Comparison of ENCODE assay signal across 7 mouse cellular contexts in the genomic region with DNA sequence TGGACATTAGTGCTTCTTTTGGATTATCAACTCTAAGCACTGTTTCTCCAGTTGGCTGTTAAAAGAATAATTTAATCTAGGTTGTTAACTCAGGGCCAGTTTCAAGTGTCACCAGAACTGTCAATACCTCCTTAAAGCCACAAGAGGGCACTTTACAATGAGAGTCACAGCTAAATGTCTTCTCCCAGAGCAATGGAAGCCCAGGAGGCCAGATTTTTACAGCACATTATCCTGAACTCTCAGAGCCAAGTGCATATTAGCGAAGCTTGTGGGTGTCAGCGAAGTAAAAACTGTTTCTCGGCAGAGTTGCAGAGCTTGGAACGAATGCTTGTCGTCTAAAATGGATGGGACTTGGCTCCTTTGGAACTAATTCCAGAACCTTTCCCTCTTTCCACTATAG.
A peak's percentile ranks its signal among the peaks of the same experiment; 100 is the strongest.
DNase-seq lines count a peak whose midpoint lies in the region; ATAC-seq and TF ChIP-seq lines count a peak whose summit lies in the region.

No protein-coding gene starts in this region.

- H3K36me3 ChIP-seq in liver, postnatal 0 days (replicated peaks; ENCODE audit: insufficient read depth, low read length), result no peaks in the 10 kb centered on the region
- H3K36me3 ChIP-seq in liver, embryonic 11.5 days (ENCODE audit: control insufficient read depth, insufficient read depth, low read length), result no peaks in the 10 kb centered on the region
- no peaks in the 10 kb centered on the region for H3K36me3 ChIP-seq in forebrain, embryonic 13.5 days (ENCODE audit: poor library complexity, severe bottlenecking)
- no peaks in the 10 kb centered on the region for H3K36me3 ChIP-seq in stomach, embryonic 15.5 days

- no peak for TF ChIP-seq EP300 in liver, postnatal 0 days (IDR thresholded peaks at IDR 0.05; ENCODE audit: low read depth)

- H3K4me3 ChIP-seq in liver, postnatal 0 days (ENCODE audit: low read depth, low read length), result no peak overlapping the region
- no peak overlapping the region for H3K4me3 ChIP-seq in liver, embryonic 11.5 days (ENCODE audit: low read depth, low read length)
- no peak overlapping the region for H3K4me3 ChIP-seq in forebrain, embryonic 13.5 days
- H3K4me3 ChIP-seq in stomach, embryonic 15.5 days (replicated peaks), result no peak overlapping the region

- no peak overlapping the region for H3K27ac ChIP-seq in liver, postnatal 0 days (ENCODE audit: low read depth)
- no peak overlapping the region for H3K27ac ChIP-seq in liver, embryonic 11.5 days (ENCODE audit: low read depth, low read length)
- H3K27ac ChIP-seq in forebrain, embryonic 13.5 days, result no peak overlapping the region
- peak overlapping the region; percentile 70 for H3K27ac ChIP-seq in stomach, embryonic 15.5 days

- ATAC-seq in liver, postnatal 0 days, result no peak
- ATAC-seq in liver, embryonic 11.5 days (replicated peaks; ENCODE audit: low FRiP score), result no peak; the same call in 1 of the 2 replicates
- peak; percentile 48; the same call in 1 of the 2 replicates for ATAC-seq in forebrain, embryonic 13.5 days
- no peak for ATAC-seq in stomach, embryonic 15.5 days (ENCODE audit: insufficient read depth, low FRiP score, low read depth)

- H3K27me3 ChIP-seq in liver, postnatal 0 days (ENCODE audit: insufficient read depth, low read length), result no peaks in the 10 kb centered on the region
- no peaks in the 10 kb centered on the region for H3K27me3 ChIP-seq in liver, embryonic 11.5 days (replicated peaks; ENCODE audit: control insufficient read depth, insufficient read depth, low read length)
- H3K27me3 ChIP-seq in forebrain, embryonic 13.5 days, result no peaks in the 10 kb centered on the region
- H3K27me3 ChIP-seq in stomach, embryonic 15.5 days (replicated peaks), result no peaks in the 10 kb centered on the region

- H3K9me3 ChIP-seq in liver, postnatal 0 days (ENCODE audit: low read length), result no peaks in the 10 kb centered on the region
- H3K9me3 ChIP-seq in liver, embryonic 11.5 days (ENCODE audit: control insufficient read depth, low read length), result no peaks in the 10 kb centered on the region
- H3K9me3 ChIP-seq in forebrain, embryonic 13.5 days (replicated peaks), result no peaks in the 10 kb centered on the region
- no peaks in the 10 kb centered on the region for H3K9me3 ChIP-seq in stomach, embryonic 15.5 days

- no peak overlapping the region for H3K4me2 ChIP-seq in liver, postnatal 0 days (ENCODE audit: low read depth, low read length)
- no peak overlapping the region for H3K4me2 ChIP-seq in liver, embryonic 11.5 days
- H3K4me2 ChIP-seq in forebrain, embryonic 13.5 days, result no peak overlapping the region
- no peak overlapping the region for H3K4me2 ChIP-seq in stomach, embryonic 15.5 days

- intact Hi-C loops in left cerebral cortex, postnatal 4 days (cut with DNase I), result loop anchor here (5.0 to 10.0 kb wide), 2 partner anchors 112 to 289 kb away; partner anchors contain the start of gene Scg5

- WGBS in liver, postnatal 0 days (ENCODE audit: insufficient replicate concordance), result 47% methylated on average over 5 of the region's 5 CpGs
- 51% methylated on average over 5 of the region's 5 CpGs for WGBS in liver, embryonic 11.5 days
- WGBS in forebrain, embryonic 13.5 days, result 51% methylated on average over 5 of the region's 5 CpGs
- WGBS in stomach, embryonic 15.5 days, result 40% methylated on average over 5 of the region's 5 CpGs

- no peak for DNase-seq in liver, postnatal 0 days
- no peak for DNase-seq in liver, embryonic 11.5 days (ENCODE audit: low spot score)
- peak; percentile 25 for DNase-seq in cerebellum, adult 11 months
- peak; percentile 24 for DNase-seq in left cerebral cortex, postnatal 4 days
- DNase-seq in adrenal gland, postnatal 10 days, result no peak

- peaks cover 3% of the 10 kb centered on the region; the same call in 1 of the 2 replicates for H3K4me1 ChIP-seq in liver, postnatal 0 days (ENCODE audit: insufficient read depth)
- H3K4me1 ChIP-seq in liver, embryonic 11.5 days (replicated peaks; ENCODE audit: control insufficient read depth, insufficient read depth, low read length), result peaks cover 3% of the 10 kb centered on the region; the same call in 1 of the 2 replicates
- H3K4me1 ChIP-seq in forebrain, embryonic 13.5 days, result peaks cover 23% of the 10 kb centered on the region
- H3K4me1 ChIP-seq in stomach, embryonic 15.5 days, result peaks cover 5% of the 10 kb centered on the region; the same call in 1 of the 2 replicates

- H3K9ac ChIP-seq in liver, postnatal 0 days (replicated peaks), result no peak overlapping the region
- no peak overlapping the region for H3K9ac ChIP-seq in liver, embryonic 11.5 days (ENCODE audit: low read depth, low read length)
- no peak overlapping the region for H3K9ac ChIP-seq in forebrain, embryonic 13.5 days
- H3K9ac ChIP-seq in stomach, embryonic 15.5 days, result no peak overlapping the region

- peak; percentile 69 for TF ChIP-seq CTCF in liver, postnatal 0 days (IDR thresholded peaks at IDR 0.05; ENCODE audit: low read depth)

Comparison
In these comparisons a context has a peak if more than half of its experiments do, and no peak if none do; other contexts are left out.
1. DNase-seq: peak in cerebellum, adult 11 months (single experiment) and left cerebral cortex, postnatal 4 days (single experiment); none in liver, postnatal 0 days (single experiment), liver, embryonic 11.5 days (single experiment) and adrenal gland, postnatal 10 days (single experiment).